Mouse (Mus musculus) MEL (cell line): ENCODE measurements around the gene Ucp3. TPM values are rescaled to one million over a fixed set of nuclear protein-coding genes. Genes with fewer than 3 reads are reported as not detected.

Source experiments
- DNase-seq: peaks from one replicate; pipeline ENCODE4 v3.0.0; 2011; ENCODE audit warnings: low read depth, low spot score
- H3K27ac ChIP-seq: 2 replicates; pipeline ENCODE4 v1.5.1; 2012; ENCODE audit warnings: low read depth, mild to moderate bottlenecking, control low read depth, low read length, moderate library complexity; ENCODE audit not compliant: control insufficient read depth
- H3K27me3 ChIP-seq, 2 experiments: fragments of 150-350 bp in 1 of 2; sonication (generic) in 1 of 2; 2 replicates each; pipeline ENCODE4 v1.6.1; 2012; ENCODE audit warnings: low read length in 2 of 2, mild to moderate bottlenecking in 2 of 2, improper control_type of control experiment in 1 of 2, moderate library complexity in 1 of 2; ENCODE audit not compliant: insufficient read depth in 2 of 2, control insufficient read depth in 1 of 2
- H3K36me3 ChIP-seq, 2 experiments: 2 replicates each; pipeline ENCODE4 v1.6.1; 2012 to 2014; ENCODE audit warnings: low read length in 2 of 2, improper control_type of control experiment in 1 of 2, inconsistent platforms in 1 of 2, mild to moderate bottlenecking in 1 of 2; ENCODE audit not compliant: insufficient read depth in 2 of 2, control insufficient read depth in 1 of 2
- H3K4me1 ChIP-seq, 2 experiments: fragments of 150-350 bp in 1 of 2; sonication (generic) in 1 of 2; 2 replicates each; pipeline ENCODE4 v1.6.1; 2012; ENCODE audit warnings: low read length in 2 of 2, improper control_type of control experiment in 1 of 2, mild to moderate bottlenecking in 1 of 2; ENCODE audit not compliant: insufficient read depth in 2 of 2, control insufficient read depth in 1 of 2
- H3K4me3 ChIP-seq, 2 experiments: fragments of 150-350 bp in 1 of 2; sonication (generic) in 1 of 2; 2 replicates each; pipeline ENCODE4 v1.5.1; 2012; ENCODE audit warnings: low read depth in 2 of 2, low read length in 2 of 2, mild to moderate bottlenecking in 2 of 2, moderate library complexity in 2 of 2, control low read depth in 1 of 2, improper control_type of control experiment in 1 of 2; ENCODE audit not compliant: control insufficient read depth in 1 of 2, insufficient read depth in 1 of 2
- H3K79me2 ChIP-seq: 2 replicates; pipeline ENCODE4 v1.6.1; 2012; ENCODE audit warnings: mild to moderate bottlenecking, low read length, moderate library complexity; ENCODE audit not compliant: control insufficient read depth, poor library complexity, insufficient read depth
- H3K9ac ChIP-seq: 2 replicates; pipeline ENCODE4 v1.6.1; 2012; ENCODE audit warnings: low read depth, mild to moderate bottlenecking, control low read depth, low read length, moderate library complexity; ENCODE audit not compliant: control insufficient read depth, poor library complexity, severe bottlenecking
- H3K9me3 ChIP-seq: fragments of 150-350 bp; sonication (generic); replicated peaks from 2 replicates; pipeline ENCODE4 v1.6.1; 2012; ENCODE audit warnings: mild to moderate bottlenecking, low read length, improper control_type of control experiment, moderate library complexity; ENCODE audit not compliant: insufficient read depth
- BHLHE40 ChIP-seq: IDR thresholded peaks from 2 replicates; pipeline ENCODE4 v1.6.1; 2012; ENCODE audit warnings: low read depth, mild to moderate bottlenecking, inconsistent platforms, low read length, improper control_type of control experiment, borderline replicate concordance
- CHD1 ChIP-seq: IDR thresholded peaks from 2 replicates; pipeline ENCODE4 v1.6.1; 2012; ENCODE audit warnings: low read depth, mild to moderate bottlenecking, inconsistent platforms, low read length, improper control_type of control experiment
- CHD2 ChIP-seq: IDR thresholded peaks from 2 replicates; pipeline ENCODE4 v1.6.1; 2011; ENCODE audit warnings: low read length, improper control_type of control experiment
- CTCF ChIP-seq, 3 experiments: IDR thresholded peaks in 2 of 3; conservative IDR thresholded peaks in 1 of 3; 2 replicates each; pipeline ENCODE4 v1.5.1; 2011 to 2012; ENCODE audit warnings: low read length in 3 of 3, low read depth in 2 of 3, mild to moderate bottlenecking in 2 of 3, improper control_type of control experiment in 1 of 3, inconsistent platforms in 1 of 3, mixed read lengths in 1 of 3, moderate library complexity in 1 of 3; ENCODE audit not compliant: control insufficient read depth in 1 of 3, insufficient read depth in 1 of 3, poor library complexity in 1 of 3, severe bottlenecking in 1 of 3
- ELF1 ChIP-seq: IDR thresholded peaks from 2 replicates; pipeline ENCODE4 v1.6.1; 2014; ENCODE audit warnings: low read depth, mild to moderate bottlenecking, inconsistent platforms, low read length, improper control_type of control experiment, moderate library complexity
- GABPA ChIP-seq: IDR thresholded peaks from 2 replicates; pipeline ENCODE4 v1.6.1; 2012; ENCODE audit warnings: low read depth, mild to moderate bottlenecking, inconsistent platforms, low read length, improper control_type of control experiment, moderate library complexity
- HCFC1 ChIP-seq: IDR thresholded peaks from 2 replicates; pipeline ENCODE4 v1.6.1; 2012; ENCODE audit warnings: low read depth, mild to moderate bottlenecking, inconsistent platforms, low read length, improper control_type of control experiment, moderate library complexity
- KAT2A ChIP-seq: conservative IDR thresholded peaks from 2 replicates; pipeline ENCODE4 v1.6.1; 2012; ENCODE audit warnings: low read depth, low read length, improper control_type of control experiment, inconsistent platforms
- MAZ ChIP-seq: IDR thresholded peaks from 2 replicates; pipeline ENCODE4 v1.6.1; 2012; ENCODE audit warnings: low read depth, mild to moderate bottlenecking, inconsistent platforms, low read length, improper control_type of control experiment
- MEF2A ChIP-seq: IDR thresholded peaks from 2 replicates; pipeline ENCODE4 v1.6.1; 2014; ENCODE audit warnings: low read depth, mild to moderate bottlenecking, inconsistent platforms, low read length, improper control_type of control experiment; ENCODE audit not compliant: poor library complexity, insufficient replicate concordance, severe bottlenecking; ENCODE audit errors: extremely low read depth
- MXI1 ChIP-seq: IDR thresholded peaks from 2 replicates; pipeline ENCODE4 v1.6.1; 2011; ENCODE audit warnings: mild to moderate bottlenecking, low read depth, low read length, improper control_type of control experiment
- MYC ChIP-seq: IDR thresholded peaks from 2 replicates; pipeline ENCODE4 v1.6.1; 2011; ENCODE audit warnings: low read depth, mild to moderate bottlenecking, low read length, improper control_type of control experiment, moderate library complexity
- NELFE ChIP-seq: IDR thresholded peaks from 2 replicates; pipeline ENCODE4 v1.6.1; 2011; ENCODE audit warnings: low read depth, low read length, improper control_type of control experiment
- NRF1 ChIP-seq: IDR thresholded peaks from 2 replicates; pipeline ENCODE4 v1.6.1; 2014; ENCODE audit warnings: low read depth, mild to moderate bottlenecking, inconsistent platforms, low read length, improper control_type of control experiment, moderate library complexity; ENCODE audit not compliant: poor library complexity, insufficient read depth, severe bottlenecking
- POLR2AphosphoS5 ChIP-seq: IDR thresholded peaks from 2 replicates; pipeline ENCODE4 v1.6.1; 2012; ENCODE audit warnings: low read depth, borderline replicate concordance, mild to moderate bottlenecking, inconsistent platforms, low read length, moderate library complexity, mixed read lengths
- RCOR1 ChIP-seq: IDR thresholded peaks from 2 replicates; pipeline ENCODE4 v1.6.1; 2012; ENCODE audit warnings: low read depth, mild to moderate bottlenecking, inconsistent platforms, low read length, improper control_type of control experiment
- SIN3A ChIP-seq: IDR thresholded peaks from 2 replicates; pipeline ENCODE4 v1.6.1; 2012; ENCODE audit warnings: low read length, improper control_type of control experiment, inconsistent platforms
- TBP ChIP-seq: IDR thresholded peaks from 2 replicates; pipeline ENCODE4 v1.8.0; 2011; ENCODE audit warnings: low read depth, low read length, improper control_type of control experiment
- USF1 ChIP-seq: IDR thresholded peaks from 2 replicates; pipeline ENCODE4 v1.6.1; 2014; ENCODE audit warnings: low read depth, mild to moderate bottlenecking, inconsistent platforms, low read length, improper control_type of control experiment, moderate library complexity
- ZC3H11A ChIP-seq: IDR thresholded peaks from 2 replicates; pipeline ENCODE4 v1.6.1; 2012; ENCODE audit warnings: low read depth, mild to moderate bottlenecking, inconsistent platforms, low read length, improper control_type of control experiment
- ZKSCAN1 ChIP-seq: IDR thresholded peaks from 2 replicates; pipeline ENCODE4 v1.6.1; 2012; ENCODE audit warnings: low read depth, mild to moderate bottlenecking, inconsistent platforms, low read length, improper control_type of control experiment, moderate library complexity
- ZMIZ1 ChIP-seq: IDR thresholded peaks from 2 replicates; pipeline ENCODE4 v1.6.1; 2012; ENCODE audit warnings: low read depth, mild to moderate bottlenecking, inconsistent platforms, low read length, improper control_type of control experiment, moderate library complexity
- polyA plus RNA-seq, 2 experiments: library from polyadenylated mRNA; stranded (reverse) in 1 of 2; unstranded in 1 of 2; fragments of >175 nt in 1 of 2; fragments of >200 nt in 1 of 2; gene quantifications; 2 replicates each; pipeline versions ENCODE4 v1.2.1 to v1.2.4; 2012; ENCODE audit warnings: low replicate concordance in 2 of 2, low read depth in 1 of 2; ENCODE audit not compliant: insufficient read length in 2 of 2, insufficient read depth in 1 of 2, missing spikeins in 1 of 2
- total RNA-seq: library from RNA; depleted of rRNA; stranded (reverse); fragments of 300-350 nt; gene quantifications from 2 replicates; pipeline ENCODE4 v1.2.3, GENCODE M21; 2012

Ucp3 gene
- total and polyA plus RNA-seq, 3 experiments, result not detected

- Histone ChIP-seq H3K36me3 (peaks cover 0 to 8% of the 10 kb centered on the region in 2 experiments; a peak in 3 of 4 replicates), H3K9me3 (no peaks in the 10 kb centered on the region), H3K79me2 (peaks cover 33% of the 10 kb centered on the region), H3K27ac (no peak overlapping the region), H3K9ac (no peak overlapping the region), H3K27me3 (no peaks in the 10 kb centered on the region), H3K4me3 (no peak overlapping the region), H3K4me1 (peaks cover 3 to 19% of the 10 kb centered on the region in 2 experiments; a peak in 3 of 4 replicates)
- TF ChIP-seq MXI1 (no peak), CHD2 (no peak), MYC (no peak), SIN3A (no peak)
- no peak for DNase-seq
Measured at GRCm38 (mm10) chr7:100497982-100498381, 25.2 kb downstream of the Ucp3 start.

- H3K4me1 ChIP-seq, result peaks cover 3 to 19% of the 10 kb centered on the region in 2 experiments; a peak in 3 of 4 replicates
- TF ChIP-seq BHLHE40 (no peak), ZC3H11A (no peak), HCFC1 (no peak), ELF1 (no peak), SIN3A (no peak), USF1 (no peak), NELFE (no peak), GABPA (no peak), TBP (no peak), ZKSCAN1 (no peak), NRF1 (no peak), MAZ (no peak), MEF2A (no peak), MXI1 (no peak), KAT2A (no peak), POLR2AphosphoS5 (no peak), RCOR1 (no peak), CTCF (IDR thresholded peaks at IDR 0.05 in 2 of 3, conservative IDR thresholded peaks at IDR 0.05 in 1 of 3; ENCODE audit: control insufficient read depth in 1 of 3, insufficient read depth in 1 of 3, low read depth in 2 of 3, low read length in 3 of 3, poor library complexity in 1 of 3, severe bottlenecking in 1 of 3) (no peak), CHD1 (no peak), ZMIZ1 (no peak)
- peaks cover 0 to 8% of the 10 kb centered on the region in 2 experiments; a peak in 3 of 4 replicates for H3K36me3 ChIP-seq
- no peak for DNase-seq
- no peak overlapping the region for H3K27ac ChIP-seq
- no peak overlapping the region for H3K4me3 ChIP-seq
- peaks cover 20% of the 10 kb centered on the region for H3K79me2 ChIP-seq
- no peaks in the 10 kb centered on the region for H3K27me3 ChIP-seq
- no peaks in the 10 kb centered on the region for H3K9me3 ChIP-seq
- no peak overlapping the region for H3K9ac ChIP-seq
Measured at GRCm38 (mm10) chr7:100499465-100499864, 26.7 kb downstream of the Ucp3 start.
